Mouse (Mus musculus): ENCODE data around the gene Dtnb.

DNA sequence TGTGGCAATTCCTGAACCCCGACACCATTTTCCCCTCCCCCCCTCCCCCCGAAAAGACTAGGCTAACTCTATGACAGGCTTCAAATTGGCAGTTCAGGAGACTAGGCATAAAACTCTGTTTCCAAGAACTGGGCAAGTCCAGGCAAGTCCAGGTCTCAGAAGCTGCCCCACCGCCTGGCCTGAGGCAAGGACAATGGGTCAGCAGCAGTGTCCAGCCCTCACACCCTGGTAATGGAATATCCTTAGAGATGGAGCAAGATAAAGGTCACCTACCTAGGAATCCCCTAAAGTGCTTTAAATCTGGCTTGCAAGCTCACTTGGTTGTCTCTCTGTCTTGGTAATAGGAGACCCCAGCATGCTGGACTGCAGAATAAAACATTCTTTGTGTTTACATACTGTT is 24.3 kb upstream of the Dtnb start:
- TF ChIP-seq CTCF (IDR thresholded peaks at IDR 0.05; ENCODE audit: low read depth, low read length): no peak
- no peak for TF ChIP-seq POLR2A (IDR thresholded peaks at IDR 0.05; ENCODE audit: extremely low read depth, insufficient read depth, low read length)

All from liver, adult 2 months (tissue).